Mouse (Mus musculus) cerebellum, adult 9-11 months (tissue): ENCODE results near the gene Ankrd9.

Source experiments
- DNase-seq: peaks from one replicate; pipeline ENCODE4 v3.0.0; 2022

Gene Ankrd9

GRCm38 (mm10) chr12:110978607-110979406 is at the start of gene Ankrd9:
Ankrd9 (minus strand) TSS chr12:110979040.
- peak; percentile 93 for DNase-seq

- DNase-seq = no peak
Measured at GRCm38 (mm10) chr12:111021577-111021976, 42.7 kb upstream of the Ankrd9 start.

- no peak for DNase-seq
Measured at GRCm38 (mm10) chr12:111021138-111021537, 42.3 kb upstream of the Ankrd9 start.

- DNase-seq = no peak
Measured at GRCm38 (mm10) chr12:111019086-111019485, 40.2 kb upstream of the Ankrd9 start.

GRCm38 (mm10) chr12:111018068-111018467 is 39.2 kb upstream of the Ankrd9 start:
- DNase-seq = no peak

GRCm38 (mm10) chr12:111016807-111017206 is 38.0 kb upstream of the Ankrd9 start:
- no peak for DNase-seq

- DNase-seq = no peak
Measured at GRCm38 (mm10) chr12:111009615-111010257, 30.9 kb upstream of the Ankrd9 start.

- DNase-seq = peak; percentile 62
Measured at GRCm38 (mm10) chr12:111008500-111009490, 30.0 kb upstream of the Ankrd9 start.

GRCm38 (mm10) chr12:111007134-111008103 is 28.6 kb upstream of the Ankrd9 start:
- no peak for DNase-seq

- no peak for DNase-seq
Measured at GRCm38 (mm10) chr12:111006339-111006738, 27.5 kb upstream of the Ankrd9 start.

- DNase-seq = no peak
Measured at GRCm38 (mm10) chr12:111005803-111006202, 27.0 kb upstream of the Ankrd9 start.

- DNase-seq = no peak
Measured at GRCm38 (mm10) chr12:111004142-111004541, 25.3 kb upstream of the Ankrd9 start.

- DNase-seq = no peak
Measured at GRCm38 (mm10) chr12:111000956-111001355, 22.1 kb upstream of the Ankrd9 start.

- no peak for DNase-seq
Measured at GRCm38 (mm10) chr12:110999820-111000219, 21.0 kb upstream of the Ankrd9 start.

GRCm38 (mm10) chr12:110998092-110998491 is 19.3 kb upstream of the Ankrd9 start:
- DNase-seq = no peak

GRCm38 (mm10) chr12:110994666-110995065 is 15.8 kb upstream of the Ankrd9 start:
- no peak for DNase-seq

GRCm38 (mm10) chr12:110993226-110993625 is 14.4 kb upstream of the Ankrd9 start:
- no peak for DNase-seq

GRCm38 (mm10) chr12:110992771-110993170 is 13.9 kb upstream of the Ankrd9 start:
- DNase-seq = peak; percentile 67

GRCm38 (mm10) chr12:110992128-110992553 is 13.3 kb upstream of the Ankrd9 start:
- DNase-seq = peak; percentile 92

- peak; percentile 73 for DNase-seq
Measured at GRCm38 (mm10) chr12:110991361-110992127, 12.7 kb upstream of the Ankrd9 start.

GRCm38 (mm10) chr12:110990500-110990899 is 11.7 kb upstream of the Ankrd9 start:
- DNase-seq = no peak
